Mouse (Mus musculus): ENCODE measurements around the gene Letm1.

Letm1 gene

GRCm38 (mm10) chr5:33707163-33707562 is 75.5 kb downstream of the Letm1 start:
- DNase-seq (ENCODE audit: low spot score in 2 of 2) = no peak

DNA sequence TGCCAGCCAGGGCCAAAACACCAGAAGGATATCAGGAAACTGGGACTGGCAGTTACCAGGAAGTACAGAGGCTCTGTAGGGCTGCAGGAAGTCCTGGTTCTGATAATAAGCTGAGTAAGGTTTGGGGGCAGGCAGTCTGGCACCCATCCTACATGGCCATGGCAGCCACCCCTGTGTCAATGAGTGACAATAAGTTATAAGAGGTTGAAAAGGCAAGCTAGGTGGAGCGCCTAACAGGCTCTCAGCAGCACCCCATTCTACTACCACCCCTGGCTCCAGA is 76.3 kb downstream of the Letm1 start:
- no peak for DNase-seq (ENCODE audit: low spot score in 2 of 2)

DNA sequence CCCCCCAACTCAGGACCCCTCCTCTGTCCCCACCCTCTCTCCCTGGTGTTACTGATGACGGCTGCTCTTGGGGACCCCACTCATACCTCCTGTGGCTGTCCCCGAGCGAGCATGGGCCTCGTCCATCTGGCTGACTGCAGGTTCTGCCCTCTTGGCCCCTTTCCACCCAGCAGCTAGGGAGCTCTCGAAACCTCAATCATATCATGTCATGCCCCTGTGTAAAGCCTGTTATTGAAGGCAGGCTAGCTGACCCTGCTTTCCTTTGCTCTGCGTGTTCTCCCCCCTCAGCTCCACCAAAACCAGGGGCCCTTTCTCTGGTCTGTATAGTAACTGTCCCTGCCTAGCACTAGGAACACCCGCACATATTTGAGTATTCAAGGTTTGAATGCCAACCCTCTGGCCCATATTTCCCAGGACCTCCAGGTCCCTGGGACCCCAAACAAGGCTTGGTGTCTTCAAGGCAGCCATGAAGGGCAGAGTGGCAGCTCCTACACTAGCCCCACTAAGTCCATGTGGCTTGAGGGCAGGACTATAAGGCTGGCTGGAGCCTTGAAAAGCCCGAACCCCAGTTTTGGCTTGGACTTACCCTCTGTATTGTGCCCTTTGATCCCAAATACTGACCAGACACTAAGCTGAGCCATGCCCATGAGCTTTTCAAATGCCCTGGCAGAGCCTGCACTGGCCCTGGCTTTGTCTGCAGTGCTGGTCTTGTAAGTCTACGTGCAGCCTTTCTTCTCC is 76.8 kb downstream of the Letm1 start:
- no peak for DNase-seq (ENCODE audit: low spot score in 2 of 2)

DNA sequence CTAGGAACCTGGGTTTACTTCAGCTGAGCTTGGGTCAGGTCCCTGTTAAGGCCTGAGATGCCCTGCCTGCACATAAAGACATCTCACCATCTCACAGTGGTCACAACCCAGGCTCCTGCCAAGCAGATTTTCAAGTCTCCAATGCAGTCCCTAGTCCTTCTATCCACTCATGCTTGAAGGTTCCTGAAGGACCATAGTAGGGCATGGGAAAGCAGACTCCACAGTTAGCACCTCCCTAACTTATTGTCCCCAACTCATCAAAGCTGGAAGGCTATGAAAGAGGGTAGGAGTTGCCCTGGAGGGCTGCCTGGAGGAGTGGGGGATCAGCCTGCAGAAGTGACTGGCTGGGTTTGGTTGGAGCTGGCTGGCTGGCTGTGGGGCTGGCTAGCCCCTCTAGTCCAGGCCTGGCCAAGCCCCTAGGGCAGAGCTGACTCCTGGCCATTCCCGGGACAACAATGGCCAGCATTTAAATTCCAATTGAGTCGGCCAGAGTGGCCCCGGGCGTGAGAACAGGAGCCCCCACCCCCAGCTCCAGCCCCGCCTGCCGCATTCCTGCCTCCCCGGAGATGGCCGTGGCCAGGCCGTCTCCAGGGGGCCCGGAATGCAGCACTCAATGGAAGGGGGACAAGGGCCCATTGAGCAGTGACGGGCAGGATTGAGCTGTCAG is 77.5 kb downstream of the Letm1 start:
- no peak for DNase-seq (ENCODE audit: low spot score in 2 of 2)

DNA sequence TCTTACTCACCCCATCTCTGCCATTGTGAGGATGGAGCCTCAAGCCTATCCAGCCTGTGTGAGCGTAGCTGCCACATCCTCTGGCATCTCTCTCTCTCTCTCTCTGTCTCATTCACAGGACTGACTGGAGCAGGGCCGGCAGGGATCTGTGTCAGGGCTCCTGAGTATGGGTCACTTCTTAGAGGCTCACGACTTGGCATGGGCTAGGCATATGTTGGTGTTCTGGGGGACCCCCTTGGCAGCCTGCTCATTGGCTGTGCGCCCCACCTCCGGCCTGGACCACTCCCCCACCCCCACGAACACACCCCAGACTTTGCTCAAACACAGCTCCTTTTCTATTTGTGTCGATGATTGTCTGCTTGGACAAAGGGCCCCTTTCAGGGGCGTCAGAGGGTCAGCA is 78.6 kb downstream of the Letm1 start:
- no peak for DNase-seq (ENCODE audit: low spot score in 2 of 2)

- no peak for DNase-seq (ENCODE audit: low spot score in 2 of 2)
These were observed 80.8 kb downstream of the Letm1 start for GRCm38 (mm10) chr5:33701832-33702231.

DNA sequence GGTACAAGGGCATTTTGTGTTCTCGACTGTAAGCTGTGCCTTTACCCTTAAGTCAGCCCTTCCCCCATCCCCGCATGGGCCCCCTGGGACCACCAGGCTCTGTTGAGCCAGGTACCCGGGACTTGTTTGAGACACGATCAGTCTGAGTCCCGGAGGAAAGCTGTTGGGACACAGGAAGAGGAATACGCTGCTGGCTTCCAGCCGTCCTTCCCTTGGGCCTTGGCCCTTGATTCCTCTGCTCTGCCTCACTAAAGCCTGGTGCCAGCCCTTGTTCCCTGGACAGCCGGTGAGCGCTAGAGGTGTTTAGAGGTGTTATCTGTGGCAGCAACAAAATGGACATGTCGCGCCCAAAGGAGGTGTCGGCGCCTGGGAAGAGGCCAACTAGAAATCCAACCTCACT is 82.6 kb downstream of the Letm1 start:
- no peak for DNase-seq (ENCODE audit: low spot score in 2 of 2)

GRCm38 (mm10) chr5:33698669-33699068 is 83.9 kb downstream of the Letm1 start:
- DNase-seq (ENCODE audit: low spot score in 2 of 2) = no peak

DNA sequence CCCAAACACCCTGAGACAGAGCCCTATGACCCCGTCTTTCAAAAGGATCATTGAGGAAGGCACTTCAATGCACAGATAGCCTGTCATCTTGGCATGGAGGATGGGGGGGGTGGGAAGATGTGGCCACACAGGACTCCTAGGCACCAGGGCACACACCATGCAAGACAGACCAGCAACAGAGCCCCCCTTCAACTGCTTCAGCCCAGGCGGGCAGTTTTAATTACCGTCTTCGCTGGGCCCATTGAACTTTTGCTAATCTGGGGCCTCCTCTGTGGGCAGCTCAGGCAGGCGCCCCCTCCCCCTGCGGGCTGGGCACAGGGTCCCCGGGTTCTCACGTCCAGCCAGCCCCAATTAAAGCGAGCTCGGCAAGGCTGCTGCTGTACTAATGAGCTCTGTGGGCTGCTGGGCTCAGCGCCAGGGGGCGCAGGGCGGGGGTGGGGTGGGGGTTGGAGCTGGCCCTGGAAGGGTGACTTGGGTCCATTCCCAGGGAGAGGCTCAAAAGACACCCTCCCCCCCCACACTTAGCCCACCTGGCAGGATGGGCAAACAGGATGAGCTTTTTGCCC is 84.6 kb downstream of the Letm1 start:
- no peak for DNase-seq (ENCODE audit: low spot score in 2 of 2)

GRCm38 (mm10) chr5:33697534-33697933 is 85.1 kb downstream of the Letm1 start:
- no peak for DNase-seq (ENCODE audit: low spot score in 2 of 2)

- no peak for DNase-seq (ENCODE audit: low spot score in 2 of 2)
These were observed 86.2 kb downstream of the Letm1 start for GRCm38 (mm10) chr5:33696430-33696829.

DNA sequence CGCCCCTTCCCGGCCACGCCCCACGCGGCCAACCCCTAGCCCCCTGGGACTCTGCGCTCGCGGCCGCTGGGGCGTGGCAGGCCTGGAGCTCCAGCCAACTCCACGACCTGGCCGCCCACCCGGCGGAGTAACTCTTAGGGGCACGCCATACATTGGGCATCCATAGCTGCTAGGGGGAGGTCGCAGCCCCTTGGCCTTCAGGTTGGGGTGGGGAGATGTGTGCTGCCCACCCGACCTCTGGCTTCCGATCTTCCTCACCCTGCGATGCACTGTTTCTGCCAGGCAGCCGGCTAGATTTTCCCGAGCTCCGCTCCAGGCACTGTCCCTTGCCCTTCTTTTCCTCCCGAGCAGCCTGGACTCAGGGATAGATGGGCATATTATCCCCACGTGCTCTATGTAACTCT is 86.9 kb downstream of the Letm1 start:
- peak in 1 of 2 experiments; percentile 31 for DNase-seq (ENCODE audit: low spot score in 2 of 2)

- DNase-seq (ENCODE audit: low spot score in 2 of 2) = peak in 1 of 2 experiments; percentile 43
These were observed 87.5 kb downstream of the Letm1 start for GRCm38 (mm10) chr5:33694848-33695717.

DNA sequence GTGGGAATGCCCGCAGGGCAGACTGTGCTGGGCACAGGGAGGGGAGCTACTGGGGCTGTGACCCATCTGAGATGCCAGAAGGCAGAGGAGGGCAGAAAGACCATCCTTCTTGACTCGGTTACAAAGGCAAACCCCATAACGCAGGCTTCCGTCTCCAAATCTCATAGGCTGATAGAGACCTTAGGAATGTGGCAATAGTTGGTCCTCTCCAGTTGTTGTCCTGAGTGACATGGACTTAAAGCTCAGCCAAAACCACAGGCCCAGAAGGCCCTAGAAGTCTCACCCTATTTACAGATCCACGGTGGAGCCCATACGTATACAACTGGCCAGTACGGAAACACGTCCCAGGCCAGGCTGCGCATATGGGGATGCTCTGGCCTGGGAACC is 88.2 kb downstream of the Letm1 start:
- DNase-seq (ENCODE audit: low spot score in 2 of 2) = no peak

DNA sequence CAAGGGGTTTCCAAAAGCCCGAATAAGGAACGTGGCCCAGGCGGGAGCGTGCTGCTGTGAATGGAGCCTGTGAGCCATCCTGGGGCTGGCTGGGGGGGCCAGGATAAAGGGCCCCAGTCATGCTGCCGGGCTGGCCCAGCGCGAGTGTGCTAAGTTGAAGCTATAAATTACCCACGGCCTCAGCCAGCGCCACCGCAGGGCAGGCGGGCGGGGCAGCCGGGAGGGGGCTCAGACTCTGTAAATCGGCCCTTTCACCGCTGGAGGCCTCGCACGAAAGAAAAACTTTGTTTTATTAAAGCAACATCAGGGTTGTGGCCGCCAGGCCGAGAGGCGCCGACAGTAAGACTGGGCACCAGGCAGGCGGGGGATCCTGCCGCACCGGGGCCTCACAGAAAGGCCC is 90.2 kb downstream of the Letm1 start:
- DNase-seq (ENCODE audit: low spot score in 2 of 2) = no peak

DNA sequence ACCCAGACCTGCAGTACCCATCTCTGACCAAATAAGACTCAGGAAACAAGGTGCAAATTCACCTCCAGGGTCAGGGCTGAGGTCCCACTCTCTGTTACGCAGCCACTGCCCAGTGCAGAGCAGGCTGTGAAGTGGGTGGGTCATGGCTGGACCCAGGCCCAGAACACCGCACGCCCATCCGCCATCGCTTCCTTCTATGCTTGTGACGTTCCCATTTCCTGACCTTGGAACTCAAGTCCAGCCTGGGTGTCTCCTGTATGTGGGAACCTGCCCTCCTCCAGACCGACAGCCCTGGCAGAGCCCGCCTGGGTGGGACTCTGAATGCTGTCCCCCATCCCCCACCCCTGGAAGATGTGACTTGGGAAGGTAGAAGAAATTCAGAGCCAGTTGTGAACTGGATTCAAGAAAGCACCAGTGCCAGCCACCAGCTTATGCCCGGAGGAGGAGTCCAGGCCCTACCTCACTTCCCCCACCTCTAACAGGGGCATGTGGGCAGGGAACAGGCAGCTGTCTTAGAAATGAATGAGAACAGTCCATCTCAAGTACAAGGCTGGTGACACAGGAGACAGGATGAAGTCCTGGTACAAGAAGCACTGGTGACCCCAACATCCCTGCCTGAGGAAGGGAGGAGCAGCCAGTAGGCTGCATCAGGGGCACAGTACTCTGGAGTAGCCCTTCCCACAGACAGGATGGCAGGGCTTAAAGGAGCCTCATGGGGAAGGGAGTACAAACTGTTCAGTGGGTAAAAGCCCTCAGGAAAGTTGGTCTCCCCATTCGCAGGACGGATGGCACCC is 92.6 kb downstream of the Letm1 start:
- DNase-seq (ENCODE audit: low spot score in 2 of 2) = peak; percentile 78 to 86

Measured in heart, adult 9 months (tissue).